Mouse (Mus musculus) ovary, adult 10 weeks (tissue): ENCODE measurements around the gene Swsap1. TPM values are rescaled to one million over a fixed set of nuclear protein-coding genes. Genes with fewer than 3 reads are reported as not detected.

ENCODE experiments used
- polyA plus RNA-seq: library from polyadenylated mRNA; stranded (reverse); fragments of 350-450 nt; fragmentation: Illumina TruSeq; extraction: RNeasy Lipid Tissue Mini Kit (QIAGEN cat#74804); gene quantifications from one replicate; pipeline ENCODE4 v1.2.3, GENCODE M21; 2014

Swsap1 gene
- 4.3 TPM for polyA plus RNA-seq

DNA sequence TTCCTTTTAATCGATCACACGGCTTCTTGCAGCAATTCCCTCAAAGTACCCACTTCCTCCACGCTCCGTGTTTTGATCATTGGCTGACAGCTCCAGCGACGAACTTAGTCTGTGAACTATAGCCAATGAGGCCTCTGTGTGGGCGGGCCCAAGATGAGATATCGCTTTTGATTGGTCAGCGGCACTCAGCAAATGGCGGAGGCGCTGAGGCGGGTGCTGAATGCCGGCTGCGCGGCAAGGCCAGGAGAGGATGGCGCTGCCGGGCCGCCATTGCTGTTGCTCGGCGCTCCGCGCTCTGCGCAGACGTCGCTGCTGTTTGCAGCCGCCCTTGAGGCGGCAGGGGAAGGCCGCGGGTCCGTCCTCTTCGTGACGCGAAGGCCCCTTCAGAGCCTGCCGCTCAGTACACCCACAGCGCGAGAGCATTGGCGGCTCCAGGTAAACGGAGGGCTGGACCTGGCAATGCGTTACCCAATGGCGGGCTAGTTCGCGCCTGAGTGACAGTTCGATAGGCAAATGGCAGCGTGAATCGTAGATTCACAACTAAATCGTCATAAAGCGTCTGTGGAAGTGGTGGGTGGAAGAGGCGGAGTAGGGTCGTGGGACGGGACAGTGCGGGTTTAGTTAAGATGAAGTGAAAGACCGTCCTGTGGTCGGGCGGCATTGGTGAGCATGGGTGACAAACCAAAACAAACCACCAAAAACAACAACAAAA is at the start of gene Swsap1:
Swsap1 (plus strand) TSS at position 186 of the 712 bp plus-strand sequence.

DNA sequence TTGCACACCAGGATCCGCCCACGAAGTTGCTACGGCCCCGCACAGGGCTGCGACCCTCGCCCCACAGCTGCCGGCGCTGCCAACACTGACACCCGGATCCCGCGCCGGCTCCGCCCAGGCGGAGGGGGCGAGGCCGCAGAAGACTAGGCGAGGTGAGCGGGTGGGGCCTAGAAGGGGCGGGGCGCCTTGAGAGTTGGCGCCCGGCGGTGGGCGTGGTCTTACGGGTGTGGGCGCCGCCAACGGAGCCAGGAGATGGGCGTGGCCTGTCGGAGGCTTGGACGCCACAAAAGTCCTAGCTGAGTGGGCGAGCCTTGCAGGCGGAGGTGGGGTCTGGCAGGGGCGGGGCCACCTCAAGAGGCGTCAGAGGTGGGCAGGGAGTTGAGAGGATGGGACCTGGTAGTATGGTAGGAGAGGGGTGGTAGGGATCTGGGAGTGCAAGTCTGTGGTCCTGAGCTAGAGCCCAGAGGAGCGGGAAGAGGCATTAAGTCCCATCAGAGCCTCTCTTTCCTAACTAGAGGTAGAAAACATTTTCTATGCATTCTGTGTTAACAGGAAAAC is 37.4 kb upstream of the Swsap1 start, which contains the start of gene Rab3d:
Rab3d (minus strand) TSS at position 158 of the 558 bp plus-strand sequence.

DNA sequence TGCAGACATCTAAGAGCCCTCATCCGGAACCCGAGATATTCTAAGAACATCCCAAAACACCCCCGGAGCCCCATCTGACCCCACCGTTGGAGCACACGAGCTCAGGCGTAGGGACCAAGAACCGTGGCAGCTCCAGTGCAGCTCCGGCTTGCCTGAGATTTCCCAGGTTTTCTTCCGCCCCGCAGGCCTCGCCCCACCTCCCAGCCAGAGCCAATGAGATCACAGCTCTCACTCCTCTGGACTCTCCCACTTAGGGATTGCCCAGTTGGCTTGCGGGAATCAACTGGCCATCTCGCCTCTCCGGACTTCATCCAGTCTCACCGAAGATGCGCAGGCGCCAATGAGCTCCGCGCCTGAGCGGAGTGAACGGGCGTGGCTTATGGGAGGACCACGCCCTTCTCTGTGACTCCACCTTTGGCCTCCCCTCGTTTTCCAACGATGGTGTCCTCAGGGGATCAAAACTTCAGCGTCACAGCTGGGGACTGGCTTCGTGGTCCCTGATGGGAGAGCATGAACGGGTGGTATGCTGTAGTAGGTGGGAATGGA is 28.3 kb upstream of the Swsap1 start, which contains the start of the genes Ccdc159 and Tmem205:
Ccdc159 (plus strand) TSS at position 264 of the 546 bp plus-strand sequence.
Tmem205 (minus strand) TSS at position 349 of the 546 bp plus-strand sequence.

DNA sequence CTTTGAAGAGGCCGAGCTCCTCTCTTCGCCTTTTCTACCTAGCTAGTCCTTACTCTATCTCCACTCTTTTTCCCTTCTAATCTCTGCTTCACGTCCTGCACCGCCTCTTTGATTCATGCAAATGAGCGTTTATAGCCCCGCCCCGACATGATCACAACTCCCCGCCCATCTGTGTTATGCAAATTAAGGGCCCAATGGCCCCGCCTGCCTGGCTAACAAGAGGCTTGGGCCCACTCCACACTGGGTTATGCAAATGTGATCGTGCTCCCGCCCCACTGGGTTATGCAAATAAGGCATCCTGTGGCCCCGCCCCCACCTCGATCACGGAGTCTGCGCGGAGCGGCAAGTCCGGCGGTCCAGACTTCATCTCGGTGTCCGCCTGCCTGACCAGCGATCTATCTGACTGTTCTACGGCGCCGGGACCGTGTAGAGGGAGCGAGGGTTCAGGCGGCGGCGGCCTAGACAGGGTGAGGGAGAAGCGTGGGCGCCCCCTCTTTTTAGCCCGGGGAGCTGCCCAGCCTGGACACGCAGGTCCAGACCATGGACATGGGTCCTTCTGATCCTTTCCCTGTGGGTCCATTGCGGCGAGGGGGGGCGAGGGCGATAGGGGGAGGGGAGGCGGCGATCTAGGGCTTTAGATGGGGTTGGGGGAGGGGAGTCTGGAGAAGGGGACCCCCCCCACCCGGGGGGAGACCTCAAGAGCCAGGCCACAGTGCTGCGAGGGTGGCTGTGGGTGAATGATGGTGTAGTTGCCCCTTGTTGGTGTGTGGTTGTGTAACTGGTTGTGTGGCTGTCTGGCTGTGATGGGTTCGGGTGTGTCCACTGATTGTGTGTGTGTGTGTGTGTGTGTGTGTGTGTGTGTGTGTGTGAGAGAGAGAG is 18.6 kb upstream of the Swsap1 start, which contains the start of gene Plppr2:
Plppr2 (plus strand) TSS at position 342 of the 879 bp plus-strand sequence.

DNA sequence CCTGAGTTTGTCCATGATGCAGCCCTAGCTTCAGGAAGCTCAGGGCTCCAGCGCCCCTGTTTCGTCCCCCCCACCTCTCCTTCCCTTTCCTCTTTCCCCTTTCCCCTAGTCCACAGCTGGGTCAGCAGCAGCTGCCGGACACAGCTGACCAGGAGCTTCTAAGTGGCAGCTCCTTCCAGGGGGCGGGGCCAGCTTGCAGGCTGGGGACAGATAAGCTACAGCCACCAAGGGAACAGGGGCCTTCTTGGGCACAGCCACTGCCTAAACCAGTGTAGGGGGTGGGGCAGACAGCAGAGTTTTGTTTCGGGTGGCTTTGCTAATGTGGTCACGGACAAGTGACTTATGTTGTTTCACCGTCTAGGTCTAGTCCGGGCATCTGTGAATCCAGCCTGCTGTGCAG is 7.9 kb downstream of the Swsap1 start, which contains the start of gene Epor:
Epor (minus strand) TSS at position 90 of the 400 bp plus-strand sequence.

DNA sequence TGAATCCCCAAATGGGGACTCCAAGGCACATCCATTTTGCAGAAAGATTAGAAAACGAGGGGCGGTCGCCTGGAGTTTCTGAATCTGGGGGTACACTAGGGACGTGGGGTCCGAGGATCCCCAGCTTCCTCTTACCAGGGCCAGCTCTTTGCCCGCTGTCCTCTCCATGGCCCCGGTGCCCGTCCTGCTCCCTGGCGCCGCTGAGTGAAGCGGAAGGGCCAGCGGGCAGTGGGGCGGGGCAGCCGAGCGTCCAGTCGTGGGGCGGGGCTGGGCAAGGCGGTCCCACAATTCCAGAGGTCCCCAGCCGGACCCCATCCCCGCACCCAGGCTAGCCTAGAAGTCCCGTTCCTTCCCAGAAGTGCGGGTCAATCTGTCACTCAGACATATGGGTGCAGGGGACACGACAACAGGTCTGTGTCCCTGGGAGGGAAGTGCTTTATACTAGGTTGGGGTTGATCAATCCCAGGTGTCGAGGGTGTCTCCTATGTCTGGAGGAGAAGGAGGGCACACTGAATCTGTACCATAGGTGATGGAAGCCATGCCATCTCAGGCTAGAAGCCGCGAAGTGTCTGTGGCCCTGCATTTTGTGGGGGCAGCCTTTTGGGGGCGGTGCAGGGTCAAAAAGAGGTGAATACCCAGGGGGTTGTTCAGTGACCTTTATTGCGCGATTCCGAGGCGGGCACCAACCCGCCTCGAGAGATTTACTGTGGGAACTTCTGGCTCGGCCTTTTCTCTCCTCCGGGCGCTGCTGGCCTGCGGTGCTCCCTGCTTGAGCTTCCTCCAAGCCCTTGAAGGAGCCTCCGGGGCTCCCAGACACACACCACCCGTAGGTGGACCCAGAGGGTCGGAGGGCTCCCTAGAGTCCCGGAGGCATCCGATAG is 33.9 kb downstream of the Swsap1 start, which contains the start of gene Rgl3:
Rgl3 (minus strand) TSS at position 217 of the 881 bp plus-strand sequence.

DNA sequence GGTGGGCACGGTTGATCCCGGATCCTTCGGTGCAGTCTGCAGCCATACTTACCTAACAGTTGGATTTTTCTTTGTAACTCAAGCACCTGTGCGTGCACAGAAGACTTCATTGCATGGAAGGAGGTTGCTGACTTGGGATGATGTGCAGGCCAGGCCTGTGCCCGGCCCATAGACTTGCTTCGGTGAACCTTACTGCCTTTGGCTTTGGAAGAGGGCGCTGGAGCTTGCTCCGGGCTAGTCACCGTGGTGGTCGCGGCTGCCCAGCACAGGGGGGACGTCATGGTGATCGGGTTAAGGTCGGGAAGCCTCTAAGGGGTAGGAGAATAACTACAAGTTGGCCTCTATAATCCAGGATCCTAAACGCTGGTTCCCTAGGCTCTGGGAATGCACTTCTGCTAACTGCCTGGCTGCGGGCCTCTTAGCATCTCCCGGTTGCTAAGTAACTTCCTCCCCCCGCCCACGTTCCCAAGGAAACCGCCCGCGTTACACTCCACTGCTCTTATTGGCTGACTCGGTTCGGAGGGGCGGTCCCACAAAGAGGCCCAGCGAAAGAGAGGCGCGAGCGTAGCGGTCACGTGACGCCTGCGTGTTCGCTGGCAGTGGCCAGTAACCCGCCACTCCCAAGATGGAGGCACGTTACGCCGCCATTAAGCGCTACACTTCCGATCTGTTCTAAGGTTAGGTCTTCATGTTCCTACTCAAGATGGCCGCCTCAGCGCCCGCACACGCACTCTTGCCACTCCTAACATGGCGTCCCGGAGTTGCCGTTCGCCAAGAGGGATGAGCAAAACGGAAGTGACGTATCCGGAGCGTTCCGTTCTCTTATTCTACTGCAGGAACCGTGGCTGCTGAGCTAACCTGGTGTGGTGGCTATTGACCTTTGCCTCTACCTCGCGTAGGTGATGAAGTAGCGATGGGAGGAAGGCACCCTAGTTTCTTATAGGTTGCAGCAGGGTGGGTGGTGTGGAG is 46.9 kb downstream of the Swsap1 start, which contains the start of the genes Ccdc151 and Prkcsh:
Ccdc151 (minus strand) TSS at position 441 of the 969 bp plus-strand sequence.
Prkcsh (plus strand) TSS at position 613 of the 969 bp plus-strand sequence.

Other genes starting within 250 kb of the Swsap1 start
- 21.2 TPM for gene Ldlr, start 232.3 kb upstream of the Swsap1 start, polyA plus RNA-seq
- 5.9 TPM for gene Spc24, start 195.5 kb upstream of the Swsap1 start, polyA plus RNA-seq
- gene Kank2, start 157.0 kb upstream of the Swsap1 start, polyA plus RNA-seq, result 32.1 TPM
- not detected for gene Angptl8, start 120.2 kb upstream of the Swsap1 start, polyA plus RNA-seq
- 3.3 TPM for gene Dock6, start 103.1 kb upstream of the Swsap1 start, polyA plus RNA-seq
- gene Rab3d, start 37.6 kb upstream of the Swsap1 start, polyA plus RNA-seq, result 4.4 TPM
- gene Ccdc159, start 28.3 kb upstream of the Swsap1 start, polyA plus RNA-seq, result 0.43 TPM
- gene Tmem205, start 28.2 kb upstream of the Swsap1 start, polyA plus RNA-seq, result 0.46 TPM
- gene Plppr2, start 18.7 kb upstream of the Swsap1 start, polyA plus RNA-seq, result 0.40 TPM
- gene Epor, start 7.8 kb downstream of the Swsap1 start, polyA plus RNA-seq, result not detected
- gene Rgl3, start 33.7 kb downstream of the Swsap1 start, polyA plus RNA-seq, result 0.26 TPM
- 0.77 TPM for gene Ccdc151, start 46.9 kb downstream of the Swsap1 start, polyA plus RNA-seq
- 7.8 TPM for gene Prkcsh, start 47.1 kb downstream of the Swsap1 start, polyA plus RNA-seq
- 0.29 TPM for gene Elavl3, start 96.3 kb downstream of the Swsap1 start, polyA plus RNA-seq
- not detected for gene Gm49318, start 115.5 kb downstream of the Swsap1 start, polyA plus RNA-seq
- gene Zfp653, start 115.6 kb downstream of the Swsap1 start, polyA plus RNA-seq, result not detected
- gene Ecsit, start 129.7 kb downstream of the Swsap1 start, polyA plus RNA-seq, result 2.0 TPM
- gene Cnn1, start 143.5 kb downstream of the Swsap1 start, polyA plus RNA-seq, result 270 TPM
- 7.4 TPM for gene Elof1, start 161.4 kb downstream of the Swsap1 start, polyA plus RNA-seq
- 0.46 TPM for gene Acp5, start 180.0 kb downstream of the Swsap1 start, polyA plus RNA-seq
- gene Pigyl, start 201.1 kb downstream of the Swsap1 start, polyA plus RNA-seq, result 2.9 TPM
- gene Zfp872, start 232.3 kb downstream of the Swsap1 start, polyA plus RNA-seq, result 4.7 TPM